Mouse (Mus musculus) megakaryocyte progenitor cell, adult 5-6 weeks (primary cell): ENCODE data around the gene Cnga4. TPM values are rescaled to one million over a fixed set of nuclear protein-coding genes. Genes with fewer than 3 reads are reported as not detected.
"Not testable (repeated sequence)": the region's sequence is repeated elsewhere in the genome, so short reads cannot be mapped to it uniquely, and the experiment has no call there.

Source experiments
- ATAC-seq: replicated peaks from 2 replicates; pipeline ENCODE4 v1.8.0; 2016; ENCODE audit warnings: mild to moderate bottlenecking, moderate TSS enrichment, inconsistent platforms; ENCODE audit not compliant: poor library complexity
- total RNA-seq, 2 experiments: library from RNA; stranded (forward) in 1 of 2; stranded (reverse) in 1 of 2; fragments of 157-497, 149-512 nt in 1 of 2; fragments of 200-1000 nt in 1 of 2; gene quantifications; 2 replicates each; pipeline versions ENCODE4 v1.2.3 to v1.2.4; 2015 to 2017

The Cnga4 gene
- total RNA-seq, 2 experiments from 2014 or later: not detected

DNA sequence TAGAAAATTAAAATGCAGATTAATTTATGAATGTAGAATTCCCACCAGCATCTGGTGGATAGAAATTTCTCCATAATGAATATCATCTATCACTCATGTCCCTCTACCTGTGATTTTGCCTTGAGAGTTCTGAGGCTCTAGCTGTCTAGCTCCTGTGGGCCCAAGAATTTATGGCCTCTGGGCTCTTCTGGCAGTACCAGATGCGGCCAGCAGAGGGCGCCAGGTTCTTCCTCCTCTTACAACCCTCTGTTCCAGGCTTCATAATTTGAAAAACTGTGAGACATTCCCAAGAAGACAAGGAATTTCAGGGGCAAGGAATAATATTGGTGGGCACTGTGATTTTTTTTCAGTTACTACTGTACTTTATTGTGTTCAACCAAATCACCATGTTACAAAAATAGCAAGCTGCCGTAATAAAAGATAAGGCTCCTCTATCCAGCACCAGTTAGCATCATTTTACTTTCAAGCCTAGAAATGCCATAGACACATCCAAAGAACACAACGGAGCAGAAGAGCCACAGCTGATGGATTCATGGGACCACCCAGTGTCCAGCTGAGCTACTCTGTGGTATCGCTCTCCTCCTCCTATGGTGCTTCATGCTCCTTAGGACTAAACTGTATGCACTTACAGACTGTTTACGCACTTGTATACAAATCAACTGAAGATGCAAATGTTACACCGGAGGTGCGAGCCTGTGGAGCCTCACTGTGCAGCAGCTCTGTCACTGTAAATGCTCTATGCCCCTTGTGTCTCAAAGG, 7.7 kb downstream of the Cnga4 start:
- ATAC-seq: peak; percentile 89

DNA sequence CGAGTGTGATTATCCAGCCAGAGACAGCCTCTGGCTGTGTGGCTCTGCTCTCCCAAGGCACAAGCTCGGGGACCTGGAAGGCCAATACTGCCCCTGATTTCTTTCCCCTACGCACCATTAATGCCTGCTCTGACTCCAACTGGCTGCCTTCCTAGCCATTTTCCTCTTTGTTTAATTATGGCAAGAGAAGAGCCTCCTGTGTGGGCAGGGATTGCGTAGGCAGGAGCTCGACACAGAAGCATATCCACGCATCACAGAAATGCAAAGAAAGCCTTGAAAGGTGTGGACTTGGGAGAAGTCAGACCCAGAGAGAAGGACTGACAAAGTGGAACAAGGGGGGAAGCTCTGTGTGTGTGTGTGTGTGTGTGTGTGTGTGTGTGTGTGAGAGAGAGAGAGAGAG, 10.0 kb downstream of the Cnga4 start:
- ATAC-seq: no peak

DNA sequence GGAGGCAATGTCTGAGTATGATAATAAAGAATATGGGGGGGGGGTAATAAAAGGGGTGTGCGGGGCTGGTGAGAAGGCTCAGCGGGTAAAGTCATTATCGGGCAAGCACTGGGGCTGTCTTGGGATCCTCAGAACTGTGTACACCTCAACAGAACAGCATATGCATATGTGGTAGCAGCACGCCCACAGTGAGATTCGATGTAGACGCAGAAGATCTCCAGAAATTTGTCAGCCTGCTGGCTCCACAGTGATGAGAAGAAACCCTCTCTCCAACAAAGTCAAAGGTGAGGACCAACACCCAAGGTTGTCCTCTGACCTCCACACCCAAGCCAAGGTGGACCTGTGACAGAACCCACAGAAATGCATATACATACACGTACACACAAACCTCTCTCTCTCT, 12.2 kb downstream of the Cnga4 start:
- ATAC-seq: no peak

DNA sequence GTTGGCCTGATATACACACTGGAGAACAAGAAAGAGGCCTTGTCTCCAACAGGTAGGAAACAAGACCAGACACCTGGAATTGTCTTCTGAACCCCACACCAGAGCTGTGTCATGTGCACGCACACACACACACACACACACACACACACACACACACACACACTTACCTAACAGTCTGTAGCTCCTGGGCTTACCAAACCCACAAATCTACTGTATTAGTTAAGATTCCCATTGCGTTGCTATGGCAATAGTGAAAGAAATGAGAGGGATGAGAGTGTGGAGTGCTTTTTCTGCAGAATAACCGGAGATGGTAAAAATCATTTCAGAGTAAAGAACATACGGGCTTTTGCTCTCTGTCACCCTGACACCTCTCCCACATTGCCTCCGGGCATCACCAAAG, 13.7 kb downstream of the Cnga4 start:
- no peak for ATAC-seq

DNA sequence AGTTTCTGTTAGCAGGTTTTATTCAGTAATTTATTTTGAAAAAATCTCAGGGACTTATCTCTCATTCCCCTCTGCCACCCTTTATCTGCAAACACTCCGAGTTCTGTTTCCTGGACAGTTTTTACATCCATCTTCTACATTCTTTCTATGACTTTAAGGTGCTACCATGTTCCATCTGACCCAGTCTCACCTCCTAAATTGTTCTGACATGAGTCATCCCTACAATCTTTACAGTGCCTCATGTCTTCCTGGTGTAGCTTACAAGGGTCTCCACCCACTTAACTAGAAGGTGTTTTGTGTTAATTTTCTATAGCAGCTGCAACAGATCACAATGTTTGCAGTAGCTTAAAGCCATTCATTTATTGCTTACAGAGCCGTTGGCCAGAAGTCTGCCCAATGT, 16.5 kb downstream of the Cnga4 start:
- ATAC-seq: no peak

DNA sequence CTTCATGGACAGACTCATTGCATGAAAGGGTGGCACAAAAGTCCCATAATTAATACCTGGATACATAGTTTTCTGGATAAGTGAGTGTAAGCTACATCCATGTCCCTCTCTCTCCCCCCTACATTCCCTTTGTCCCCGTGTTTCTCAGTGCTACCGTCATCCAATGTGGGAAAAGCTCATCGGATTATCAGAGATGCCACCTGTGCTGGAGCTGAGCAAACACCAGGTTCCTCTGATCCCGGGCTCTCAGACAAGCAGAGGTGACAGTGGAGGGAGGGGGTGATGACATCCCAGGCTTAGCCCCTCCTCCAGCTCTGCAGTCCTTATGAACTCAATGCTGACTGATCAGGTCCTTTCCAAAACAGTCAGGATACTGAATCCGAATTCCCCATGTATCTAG, 20.0 kb downstream of the Cnga4 start:
- no peak for ATAC-seq

DNA sequence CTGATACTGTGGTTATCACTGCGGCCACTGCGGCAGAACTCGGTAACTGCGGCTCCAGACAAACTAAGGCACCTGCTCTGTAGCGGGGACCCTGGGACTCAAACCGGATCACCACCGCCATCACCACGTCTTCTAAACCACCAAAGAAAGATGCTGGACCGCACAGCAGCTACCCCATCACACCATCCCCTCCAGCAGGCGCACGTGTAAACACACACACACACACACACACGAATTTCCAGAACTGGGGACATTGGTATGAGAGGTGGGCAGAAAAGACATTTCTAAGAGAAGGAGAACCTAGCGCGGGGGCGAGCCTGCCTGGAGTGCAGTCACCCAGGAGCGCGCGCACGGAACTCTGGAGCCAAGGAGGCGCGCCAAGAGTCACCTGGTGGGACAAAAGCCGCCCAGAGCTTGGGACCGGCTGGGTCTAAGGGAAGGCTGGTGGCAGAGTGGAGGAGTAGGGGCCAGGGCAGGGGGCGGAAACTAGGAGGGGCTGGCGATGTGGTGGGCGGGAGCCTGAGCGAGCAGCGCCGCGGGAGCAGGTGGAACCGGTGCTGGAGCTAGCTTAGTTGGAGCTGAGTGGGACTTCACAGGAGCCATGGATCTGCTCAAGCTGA, 21.2 kb downstream of the Cnga4 start, which contains the start of gene Cckbr:
Gene Cckbr, plus strand, starts transcription at position 308 of the 620 bp plus-strand sequence.
- 0 out of 2 replicates have a peak, but pooled peaks have one; percentile 9 for ATAC-seq

DNA sequence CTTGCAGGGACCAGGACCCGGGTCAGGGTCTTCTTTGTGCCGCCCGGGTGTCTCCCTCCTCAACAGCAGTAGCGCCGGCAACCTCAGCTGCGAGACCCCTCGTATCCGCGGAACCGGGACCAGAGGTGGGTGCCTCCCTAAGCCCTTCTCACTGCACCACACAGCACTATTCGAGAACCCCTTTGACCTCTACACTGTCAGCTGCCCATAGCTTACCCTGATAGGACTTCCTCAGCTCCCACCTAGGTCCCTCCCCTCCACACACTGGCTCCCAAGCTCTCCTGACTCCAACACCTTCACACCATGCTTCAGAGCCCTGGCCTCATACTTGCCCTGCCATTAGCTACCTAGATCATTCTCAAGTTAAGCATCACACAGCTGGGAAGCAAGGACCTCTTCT, 21.7 kb downstream of the Cnga4 start:
- ATAC-seq: no peak

DNA sequence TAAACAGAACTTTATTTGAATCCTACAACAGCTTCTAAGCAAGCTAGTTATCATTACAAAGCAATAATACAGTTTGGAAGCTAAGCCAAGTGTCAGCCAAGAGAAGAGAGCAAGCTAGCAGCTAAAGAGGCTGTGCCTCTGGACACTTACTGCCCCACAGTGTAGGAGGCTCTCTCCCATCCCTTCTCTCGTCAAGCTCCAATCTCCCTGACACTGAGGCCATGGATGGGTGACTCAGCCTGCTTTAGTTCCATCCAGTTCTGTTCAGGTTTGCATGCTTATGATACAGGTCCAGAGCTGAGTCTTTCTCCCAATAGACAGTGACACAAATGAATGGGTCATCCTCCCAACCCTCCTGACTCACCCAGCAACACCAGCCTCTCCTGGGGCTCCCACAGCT, 27.7 kb downstream of the Cnga4 start:
- ATAC-seq: no peak

DNA sequence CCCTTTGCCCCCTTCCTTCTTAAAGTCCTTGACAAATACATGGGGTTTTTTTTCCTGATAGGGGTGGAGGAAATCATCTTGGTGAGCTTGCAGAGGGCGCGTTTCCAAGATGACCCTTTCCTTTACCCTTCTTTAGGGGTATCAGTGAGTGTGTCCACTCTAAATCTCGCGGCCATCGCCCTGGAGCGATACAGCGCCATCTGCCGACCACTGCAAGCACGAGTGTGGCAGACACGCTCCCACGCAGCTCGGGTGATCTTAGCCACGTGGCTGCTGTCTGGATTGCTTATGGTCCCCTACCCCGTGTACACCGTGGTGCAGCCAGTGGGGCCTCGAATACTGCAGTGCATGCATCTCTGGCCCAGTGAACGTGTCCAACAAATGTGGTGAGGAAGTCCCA, 29.5 kb downstream of the Cnga4 start:
- ATAC-seq: no peak

DNA sequence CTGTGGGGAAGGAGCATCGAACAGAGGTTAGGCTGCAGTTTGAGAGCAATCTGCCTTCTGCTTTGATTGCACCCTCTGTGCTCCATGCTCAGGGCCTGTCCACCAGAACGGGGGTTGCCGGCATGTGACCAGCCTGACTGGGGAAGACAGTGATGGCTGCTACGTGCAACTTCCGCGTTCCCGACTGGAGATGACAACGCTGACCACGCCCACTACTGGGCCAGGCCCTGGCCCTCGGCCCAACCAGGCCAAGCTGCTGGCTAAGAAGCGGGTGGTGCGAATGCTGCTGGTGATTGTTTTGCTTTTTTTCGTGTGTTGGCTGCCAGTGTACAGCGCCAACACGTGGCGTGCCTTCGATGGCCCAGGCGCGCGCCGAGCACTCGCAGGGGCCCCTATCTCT, 30.4 kb downstream of the Cnga4 start:
- ATAC-seq: no peak

DNA sequence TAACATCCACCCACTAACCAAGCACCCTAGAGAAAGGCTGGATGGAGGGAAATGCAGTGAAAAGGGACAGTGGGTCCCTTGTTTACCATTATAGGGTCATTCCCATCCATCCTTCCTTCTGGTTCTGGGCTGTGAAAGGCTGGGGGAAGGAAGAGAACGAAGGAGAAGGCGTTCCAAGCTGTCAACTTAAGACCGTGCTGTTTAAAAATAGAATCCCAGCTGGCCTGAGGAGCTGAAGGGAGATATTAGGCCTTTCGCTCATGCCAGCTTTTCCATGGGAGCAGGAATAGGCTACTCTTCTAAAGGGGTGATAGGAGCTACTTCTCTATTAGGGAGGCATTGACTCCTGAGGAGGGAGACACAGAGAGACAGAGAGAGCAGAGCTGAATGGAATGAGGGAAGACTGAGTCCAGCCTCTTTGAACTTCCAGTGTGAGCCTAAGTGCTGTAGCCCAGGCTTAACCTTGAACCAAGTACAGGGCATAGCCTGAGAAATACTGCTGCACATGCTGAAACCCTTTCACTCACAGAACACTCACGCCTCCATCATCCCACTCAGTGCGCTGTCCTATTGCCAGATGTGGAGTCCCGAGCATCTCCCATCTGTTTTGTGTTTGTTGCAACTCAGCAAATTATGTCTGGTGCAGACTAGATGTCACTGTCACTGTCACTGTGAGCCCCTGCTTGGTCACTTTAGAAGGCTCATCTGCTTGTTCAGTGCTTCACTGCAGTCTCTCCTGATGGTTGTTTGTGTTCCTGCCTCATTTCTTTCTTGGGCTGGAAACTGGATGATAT, 33.8 kb downstream of the Cnga4 start:
- no peak for ATAC-seq

DNA sequence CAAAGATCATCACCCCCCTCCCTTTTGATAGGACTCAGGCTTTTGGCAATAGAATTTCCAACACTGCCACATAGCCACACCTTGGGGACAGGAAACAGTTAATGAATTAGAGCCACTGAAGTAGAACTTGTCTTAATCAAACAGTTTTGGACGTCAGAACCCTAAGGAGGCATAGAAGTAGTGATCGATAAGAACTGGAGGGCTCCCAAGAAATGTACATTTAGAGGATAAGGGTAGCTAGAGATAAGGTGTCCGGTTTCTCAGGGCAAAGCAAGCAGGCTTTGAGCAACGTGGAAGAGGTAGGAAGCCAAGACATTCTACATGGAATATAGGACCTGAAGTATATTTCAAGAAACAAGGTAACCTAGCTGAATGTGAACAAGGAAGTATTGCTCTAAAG, 37.1 kb downstream of the Cnga4 start:
- no peak for ATAC-seq

DNA sequence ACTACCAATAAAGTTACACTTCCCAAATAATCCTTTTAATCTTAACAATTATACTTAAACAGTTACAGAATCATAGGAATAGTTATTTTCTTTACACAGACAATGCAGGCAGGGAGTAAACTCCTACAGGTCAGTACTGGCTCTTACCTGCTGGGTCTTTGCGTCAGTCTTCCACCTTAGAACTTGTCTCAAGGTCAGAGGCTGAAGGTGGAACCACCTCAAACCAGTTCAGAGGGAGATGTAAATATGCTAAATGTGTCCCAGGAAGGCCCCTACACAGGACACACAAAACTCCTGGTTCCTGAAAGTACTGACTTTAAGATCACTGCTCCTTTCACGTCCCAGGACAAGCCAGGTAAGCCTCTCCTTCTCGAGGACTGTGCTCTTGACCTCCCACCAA, 40.7 kb downstream of the Cnga4 start:
- no peak for ATAC-seq

DNA sequence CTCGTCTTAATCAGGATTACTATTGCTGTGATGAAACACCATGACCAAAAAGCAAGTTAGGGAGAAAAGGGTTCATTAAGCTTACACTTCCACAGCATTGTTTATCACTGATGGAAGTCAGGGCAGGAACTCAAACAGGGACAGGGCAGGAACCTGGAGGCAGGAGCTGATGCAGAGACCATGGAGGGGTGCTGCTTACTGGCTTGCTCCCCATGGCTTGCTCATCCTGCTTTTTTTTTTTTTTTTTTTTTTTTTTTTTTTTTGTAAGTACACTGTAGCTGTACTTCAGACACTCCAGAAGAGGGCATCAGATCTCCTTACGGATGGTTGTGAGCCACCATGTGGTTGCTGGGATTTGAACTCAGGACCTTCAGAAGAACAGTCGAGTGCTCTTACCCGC, 49.0 kb downstream of the Cnga4 start:
- ATAC-seq: not testable (repeated sequence)

Other genes with a start within 250 kb of the Cnga4 start
- gene Olfr684, start 240.9 kb upstream of the Cnga4 start, total RNA-seq (2015): not detected in 2 replicates
- gene Olfr684, start 240.9 kb upstream of the Cnga4 start, total RNA-seq (2017): not detected in 2 replicates
- gene Olfr685, start 218.6 kb upstream of the Cnga4 start, total RNA-seq (2015): not detected in 2 replicates
- gene Olfr685, start 218.6 kb upstream of the Cnga4 start, total RNA-seq (2017): not detected in 2 replicates
- gene Olfr686, start 197.1 kb upstream of the Cnga4 start, total RNA-seq (2015): not detected in 2 replicates
- gene Olfr686, start 197.1 kb upstream of the Cnga4 start, total RNA-seq (2017): not detected in 2 replicates
- gene Olfr688, start 116.5 kb upstream of the Cnga4 start, total RNA-seq (2015): not detected in 2 replicates
- not detected in 2 replicates for gene Olfr688, start 116.5 kb upstream of the Cnga4 start, total RNA-seq (2017)
- gene Olfr689, start 93.4 kb upstream of the Cnga4 start, total RNA-seq (2015): not detected in 2 replicates
- not detected in 2 replicates for gene Olfr689, start 93.4 kb upstream of the Cnga4 start, total RNA-seq (2017)
- gene Olfr690, start 70.5 kb upstream of the Cnga4 start, total RNA-seq (2015): not detected in 2 replicates
- not detected in 2 replicates for gene Olfr690, start 70.5 kb upstream of the Cnga4 start, total RNA-seq (2017)
- not detected in 2 replicates for gene Olfr691, start 62.3 kb upstream of the Cnga4 start, total RNA-seq (2015)
- not detected in 2 replicates for gene Olfr691, start 62.3 kb upstream of the Cnga4 start, total RNA-seq (2017)
- gene Olfr692, start 36.3 kb upstream of the Cnga4 start, total RNA-seq (2015): not detected in 2 replicates
- not detected in 2 replicates for gene Olfr692, start 36.3 kb upstream of the Cnga4 start, total RNA-seq (2017)
- not detected in 2 replicates for gene Gm5901, start 29.5 kb upstream of the Cnga4 start, total RNA-seq (2015)
- not detected in 2 replicates for gene Gm5901, start 29.5 kb upstream of the Cnga4 start, total RNA-seq (2017)
- gene Fam160a2, start 4.5 kb upstream of the Cnga4 start, total RNA-seq (2015): 32.4 and 33.3 TPM in 2 replicates
- gene Fam160a2, start 4.5 kb upstream of the Cnga4 start, total RNA-seq (2017): 8.7 and 19.8 TPM in 2 replicates
- gene Cckbr, start 21.2 kb downstream of the Cnga4 start, total RNA-seq (2015): not detected in 2 replicates
- gene Cckbr, start 21.2 kb downstream of the Cnga4 start, total RNA-seq (2017): not detected in 2 replicates
- gene Cavin3, start 77.7 kb downstream of the Cnga4 start, total RNA-seq (2015): 0.22 and 0.27 TPM in 2 replicates
- 0.41 and 0.42 TPM in 2 replicates for gene Cavin3, start 77.7 kb downstream of the Cnga4 start, total RNA-seq (2017)
- 16.2 and 21.0 TPM in 2 replicates for gene Smpd1, start 149.8 kb downstream of the Cnga4 start, total RNA-seq (2015)
- 9.5 and 16.2 TPM in 2 replicates for gene Smpd1, start 149.8 kb downstream of the Cnga4 start, total RNA-seq (2017)
- gene Apbb1, start 177.1 kb downstream of the Cnga4 start, total RNA-seq (2015): not detected in 2 replicates
- gene Apbb1, start 177.1 kb downstream of the Cnga4 start, total RNA-seq (2017): not detected in 2 replicates
- gene Hpx, start 195.6 kb downstream of the Cnga4 start, total RNA-seq (2015): not detected in 2 replicates
- not detected in 2 replicates for gene Hpx, start 195.6 kb downstream of the Cnga4 start, total RNA-seq (2017)
- gene Trim3, start 229.0 kb downstream of the Cnga4 start, total RNA-seq (2015): 2.8 and 3.3 TPM in 2 replicates
- gene Trim3, start 229.0 kb downstream of the Cnga4 start, total RNA-seq (2017): 1.8 and 3.2 TPM in 2 replicates
- 64.6 and 65.0 TPM in 2 replicates for gene Timm10b, start 235.5 kb downstream of the Cnga4 start, total RNA-seq (2015)
- gene Timm10b, start 235.5 kb downstream of the Cnga4 start, total RNA-seq (2017): 64.7 and 82.0 TPM in 2 replicates
- 16.0 and 18.5 TPM in 2 replicates for gene Arfip2, start 235.8 kb downstream of the Cnga4 start, total RNA-seq (2015)
- 57.5 and 59.8 TPM in 2 replicates for gene Arfip2, start 235.8 kb downstream of the Cnga4 start, total RNA-seq (2017)
- gene Gm45799, start 236.0 kb downstream of the Cnga4 start, total RNA-seq (2015): 1.5 and 2.0 TPM in 2 replicates
- 1.5 and 4.1 TPM in 2 replicates for gene Gm45799, start 236.0 kb downstream of the Cnga4 start, total RNA-seq (2017)
- 1.0 and 1.6 TPM in 2 replicates for gene Dnhd1, start 246.3 kb downstream of the Cnga4 start, total RNA-seq (2015)
- gene Dnhd1, start 246.3 kb downstream of the Cnga4 start, total RNA-seq (2017): 0.17 and 0.27 TPM in 2 replicates